Mouse (Mus musculus) forebrain, embryonic 14.5 days (tissue): Measurements from ENCODE around the gene Tceanc. TPM values are rescaled to one million over a fixed set of nuclear protein-coding genes. Genes with fewer than 3 reads are reported as not detected.

Experiments used
- ATAC-seq: fragments of 200-750 bp; cut with Nextera tagmentation; 2 replicates; pipeline ENCODE4 v1.8.0; 2017; ENCODE audit warnings: mild to moderate bottlenecking, moderate library complexity
- DNase-seq: peaks from one replicate; pipeline ENCODE4 v3.0.0-alpha.2; 2015; ENCODE audit warnings: low spot score
- H3K27ac ChIP-seq: fragments of 300-500 bp; sonication (generic); 2 replicates; pipeline ENCODE4 v1.5.1; 2014; ENCODE audit warnings: low read depth, mild to moderate bottlenecking, control low read depth, low read length, moderate library complexity
- H3K27me3 ChIP-seq: fragments of 300-500 bp; sonication (generic); replicated peaks from 2 replicates; pipeline ENCODE4 v1.6.1; 2014; ENCODE audit warnings: low read length, control low read depth, mixed read lengths; ENCODE audit not compliant: control insufficient read depth, insufficient read depth
- H3K36me3 ChIP-seq: fragments of 300-500 bp; sonication (generic); 2 replicates; pipeline ENCODE4 v1.6.1; 2014; ENCODE audit warnings: low read length, control low read depth; ENCODE audit not compliant: control insufficient read depth, insufficient read depth
- H3K4me1 ChIP-seq: fragments of 300-500 bp; sonication (generic); 2 replicates; pipeline ENCODE4 v1.6.1; 2014; ENCODE audit warnings: antibody characterized with exemption, low read length, control low read depth; ENCODE audit not compliant: control insufficient read depth, insufficient read depth
- H3K4me2 ChIP-seq: fragments of 300-500 bp; sonication (generic); 2 replicates; pipeline ENCODE4 v1.6.1; 2014; ENCODE audit warnings: mild to moderate bottlenecking, control low read depth, low read length
- H3K4me3 ChIP-seq: fragments of 300-500 bp; sonication (generic); 2 replicates; pipeline ENCODE4 v1.5.1; 2014; ENCODE audit warnings: low read depth, low read length, control low read depth
- H3K9ac ChIP-seq: fragments of 300-500 bp; sonication (generic); 2 replicates; pipeline ENCODE4 v1.6.1; 2014; ENCODE audit warnings: mild to moderate bottlenecking, low read length, control low read depth, moderate library complexity
- H3K9me3 ChIP-seq: fragments of 300-500 bp; sonication (generic); replicated peaks from 2 replicates; pipeline ENCODE4 v1.6.1; 2016; ENCODE audit warnings: low read length, control low read depth, mixed read lengths; ENCODE audit not compliant: control insufficient read depth
- WGBS: fragments of 180-500 bp; shearing (Covaris S2); extraction: QIAGEN DNeasy Blood & Tissue Kit; methylation state at CpG from one replicate; pipeline ENCODE4 v1.1.7; 2014; 5-methylcytosine and 5-hydroxymethylcytosine counted together
- polyA plus RNA-seq: library from polyadenylated mRNA; unstranded; fragments of >200 nt; fragmentation: Nextera tagmentation; extraction: Ambion mirVana; gene quantifications from 2 replicates; pipeline ENCODE4 v1.2.1, GENCODE M21; 2014

The Tceanc gene
- polyA plus RNA-seq, 1 experiment from 2014 or later, result 6.9 TPM

GRCm38 (mm10) chrX:166472612-166473011 is 45.8 kb downstream of the Tceanc start:
- WGBS, result 79% methylated on average over 6 of the region's 6 CpGs
- no peaks in the 10 kb centered on the region for H3K9me3 ChIP-seq

GRCm38 (mm10) chrX:166468321-166468720 is 50.0 kb downstream of the Tceanc start:
- DNase-seq, result no peak
- H3K9me3 ChIP-seq, result no peaks in the 10 kb centered on the region
- H3K4me1 ChIP-seq, result no peaks in the 10 kb centered on the region
- ATAC-seq, result no peak
- no peak overlapping the region for H3K4me3 ChIP-seq
- no peaks in the 10 kb centered on the region for H3K36me3 ChIP-seq
- no peaks in the 10 kb centered on the region for H3K27me3 ChIP-seq
- 94% methylated on average over 7 of the region's 7 CpGs for WGBS
- H3K9ac ChIP-seq, result no peak overlapping the region
- no peak overlapping the region for H3K27ac ChIP-seq
- H3K4me2 ChIP-seq, result no peak overlapping the region

More at GRCm38 (mm10) chrX:166472612-166473011, 45.8 kb downstream of the Tceanc start:
- DNase-seq, result no peak
- no peak for ATAC-seq
- no peak overlapping the region for H3K27ac ChIP-seq
- H3K36me3 ChIP-seq, result no peaks in the 10 kb centered on the region
- no peaks in the 10 kb centered on the region for H3K27me3 ChIP-seq
- no peak overlapping the region for H3K4me2 ChIP-seq
- H3K9ac ChIP-seq, result no peak overlapping the region
- H3K4me3 ChIP-seq, result no peak overlapping the region
- H3K4me1 ChIP-seq, result no peaks in the 10 kb centered on the region

- 90% methylated on average over 1 of the region's 1 CpGs for WGBS
- no peak for ATAC-seq
- H3K27ac ChIP-seq, result no peak overlapping the region
- H3K4me3 ChIP-seq, result no peak overlapping the region
- no peak for DNase-seq
- no peak overlapping the region for H3K9ac ChIP-seq
- H3K4me2 ChIP-seq, result no peak overlapping the region
- no peaks in the 10 kb centered on the region for H3K4me1 ChIP-seq
- no peaks in the 10 kb centered on the region for H3K9me3 ChIP-seq
- peaks cover 6% of the 10 kb centered on the region for H3K36me3 ChIP-seq
- no peaks in the 10 kb centered on the region for H3K27me3 ChIP-seq
Observed at GRCm38 (mm10) chrX:166455525-166455924, 62.8 kb downstream of the Tceanc start.

GRCm38 (mm10) chrX:166454331-166454730 is 64.0 kb downstream of the Tceanc start:
- H3K9me3 ChIP-seq, result no peaks in the 10 kb centered on the region
- WGBS, result 65% methylated on average over 3 of the region's 3 CpGs
- H3K4me3 ChIP-seq, result no peak overlapping the region
- DNase-seq (no peak), ATAC-seq (no peak)
- no peaks in the 10 kb centered on the region for H3K4me1 ChIP-seq
- no peak overlapping the region for H3K4me2 ChIP-seq
- no peak overlapping the region for H3K9ac ChIP-seq
- peaks cover 6% of the 10 kb centered on the region for H3K36me3 ChIP-seq
- H3K27ac ChIP-seq, result no peak overlapping the region
- H3K27me3 ChIP-seq, result no peaks in the 10 kb centered on the region

- H3K9me3 ChIP-seq, result no peaks in the 10 kb centered on the region
- no peak for ATAC-seq
- 74% methylated on average over 6 of the region's 6 CpGs for WGBS
Observed at GRCm38 (mm10) chrX:166453532-166453931, 64.8 kb downstream of the Tceanc start.

More at GRCm38 (mm10) chrX:166453532-166453931, 64.8 kb downstream of the Tceanc start:
- no peak overlapping the region for H3K9ac ChIP-seq
- H3K27ac ChIP-seq, result no peak overlapping the region
- H3K4me1 ChIP-seq, result no peaks in the 10 kb centered on the region
- no peak overlapping the region for H3K4me3 ChIP-seq
- no peak overlapping the region for H3K4me2 ChIP-seq
- DNase-seq, result no peak
- H3K36me3 ChIP-seq, result peaks cover 6% of the 10 kb centered on the region
- H3K27me3 ChIP-seq, result no peaks in the 10 kb centered on the region

Other genes starting within 250 kb of the Tceanc start
- 70.3 and 78.7 TPM in 2 replicates for gene Trappc2, start 78.0 kb downstream of the Tceanc start, polyA plus RNA-seq
- 7.2 and 7.4 TPM in 2 replicates for gene Ofd1, start 77.9 kb downstream of the Tceanc start, polyA plus RNA-seq
- gene Rab9, start 38.7 kb downstream of the Tceanc start, polyA plus RNA-seq, result 50.4 and 52.7 TPM in 2 replicates
- 0.86 and 0.98 TPM in 2 replicates for gene Egfl6, start 67.2 kb upstream of the Tceanc start, polyA plus RNA-seq